9 mouse cellular contexts compared by ENCODE assay signal in genomic region chr4:136924529-136924928, GRCm38 (mm10). TPM values are rescaled to one million over a fixed set of nuclear protein-coding genes. Genes with fewer than 3 reads are reported as not detected.
A peak's percentile ranks its signal among the peaks of the same experiment; 100 is the strongest.
DNase-seq lines count a peak whose midpoint lies in the region; ATAC-seq and TF ChIP-seq lines count a peak whose summit lies in the region.
"Had no signal": no experiment of that assay in that cellular context is flagged by ENCODE, and none has a peak within 500 bp of the region (broad histone marks: within the 10 kb centered on the region; RNA-seq: fewer than 3 reads in every experiment).

No protein-coding gene starts in this region.

- no peak overlapping the region for H3K4me2 ChIP-seq in midbrain, embryonic 14.5 days (ENCODE audit: low read length)
- no peak overlapping the region for H3K4me2 ChIP-seq in midbrain, embryonic 13.5 days (replicated peaks)
- H3K4me2 ChIP-seq in forebrain, embryonic 12.5 days, result no peak overlapping the region

- TF ChIP-seq CTCF in lung, adult 2 months (IDR thresholded peaks at IDR 0.05; ENCODE audit: insufficient read depth, low read length), result peak; percentile 10; the same call in 1 of the 2 replicates

- H3K9ac ChIP-seq in midbrain, embryonic 14.5 days (replicated peaks; ENCODE audit: low read length), result no peak overlapping the region
- H3K9ac ChIP-seq in midbrain, embryonic 13.5 days (replicated peaks), result no peak overlapping the region
- no peak overlapping the region for H3K9ac ChIP-seq in forebrain, embryonic 12.5 days

- 0 out of 2 replicates have a peak, but pooled peaks cover 5% of the 10 kb centered on the region for H3K4me1 ChIP-seq in midbrain, embryonic 14.5 days (ENCODE audit: control insufficient read depth, insufficient read depth, low read length)
- H3K4me1 ChIP-seq in midbrain, embryonic 13.5 days (replicated peaks), result peaks cover 26% of the 10 kb centered on the region
- H3K4me1 ChIP-seq in lung, adult 2 months (ENCODE audit: control insufficient read depth, insufficient read depth, low read length), result no peaks in the 10 kb centered on the region
- peaks cover 19% of the 10 kb centered on the region for H3K4me1 ChIP-seq in forebrain, embryonic 12.5 days

- ATAC-seq in midbrain, embryonic 14.5 days (ENCODE audit: low FRiP score, low TSS enrichment), result no peak
- no peak for ATAC-seq in midbrain, embryonic 13.5 days
- ATAC-seq in erythroblast, adult 5-6 weeks (replicated peaks; ENCODE audit: low FRiP score, poor library complexity, severe bottlenecking), result no peak
- no peak for ATAC-seq in forebrain, embryonic 12.5 days (ENCODE audit: low FRiP score)

- H3K36me3 ChIP-seq in midbrain, embryonic 14.5 days (ENCODE audit: control insufficient read depth, insufficient read depth, low read length), result no peaks in the 10 kb centered on the region
- H3K36me3 ChIP-seq in midbrain, embryonic 13.5 days, result no peaks in the 10 kb centered on the region
- H3K36me3 ChIP-seq in forebrain, embryonic 12.5 days (replicated peaks), result no peaks in the 10 kb centered on the region

- H3K4me3 ChIP-seq in midbrain, embryonic 14.5 days (replicated peaks; ENCODE audit: low read depth, low read length), result no peak overlapping the region
- no peak overlapping the region for H3K4me3 ChIP-seq in midbrain, embryonic 13.5 days (replicated peaks)
- H3K4me3 ChIP-seq in lung, adult 2 months (replicated peaks; ENCODE audit: extremely low read depth, low read depth, low read length), result no peak overlapping the region
- H3K4me3 ChIP-seq in forebrain, embryonic 12.5 days (replicated peaks), result no peak overlapping the region

- no peak overlapping the region for H3K27ac ChIP-seq in midbrain, embryonic 14.5 days (replicated peaks; ENCODE audit: low read depth, low read length)
- no peak overlapping the region for H3K27ac ChIP-seq in midbrain, embryonic 13.5 days
- H3K27ac ChIP-seq in forebrain, embryonic 12.5 days, result no peak overlapping the region
- H3K27ac ChIP-seq: macrophage had no signal

- WGBS in midbrain, embryonic 14.5 days, result 4% methylated on average over 6 of the region's 6 CpGs
- WGBS in midbrain, embryonic 13.5 days, result 8% methylated on average over 6 of the region's 6 CpGs
- WGBS in lung, adult 2 months, result 5% methylated on average over 6 of the region's 6 CpGs
- 6% methylated on average over 6 of the region's 6 CpGs for WGBS in forebrain, embryonic 12.5 days

- DNase-seq in midbrain, embryonic 14.5 days, result peak; percentile 69
- DNase-seq in adrenal gland, adult 2 months, result peak; percentile 73
- peak; percentile 78 to 87 for DNase-seq in heart, postnatal 10 days
- DNase-seq in lung, adult 2 months, result peak; percentile 55
- peak; percentile 6 to 66 for DNase-seq in thymus, postnatal 10 days (ENCODE audit: low spot score in 2 of 2)

- TF ChIP-seq POLR2A in lung, adult 2 months (IDR thresholded peaks at IDR 0.05; ENCODE audit: borderline replicate concordance, extremely low read depth, low read depth, low read length), result no peak

- no peaks in the 10 kb centered on the region for H3K9me3 ChIP-seq in midbrain, embryonic 14.5 days (ENCODE audit: control insufficient read depth, low read length)
- H3K9me3 ChIP-seq in midbrain, embryonic 13.5 days, result no peaks in the 10 kb centered on the region
- H3K9me3 ChIP-seq in forebrain, embryonic 12.5 days, result no peaks in the 10 kb centered on the region

- peaks cover 22% of the 10 kb centered on the region for H3K27me3 ChIP-seq in midbrain, embryonic 14.5 days (ENCODE audit: control insufficient read depth, insufficient read depth, low read length)
- H3K27me3 ChIP-seq in midbrain, embryonic 13.5 days, result peaks cover 85% of the 10 kb centered on the region
- peaks cover 73% of the 10 kb centered on the region for H3K27me3 ChIP-seq in forebrain, embryonic 12.5 days

- intact Hi-C loops in heart, postnatal 10 days (cut with DNase I), result no loop called here

RNA-seq across cellular contexts. Expression of gene C1qa, which starts 25.9 kb away (rescaled TPM):
- polyA plus RNA-seq in midbrain, embryonic 14.5 days (2014; fragmentation: Nextera tagmentation; extraction: Ambion mirVana), result 12.7 and 23.0 TPM in 2 replicates
- polyA plus RNA-seq in midbrain, embryonic 13.5 days (2015; fragmentation: Nextera tagmentation; extraction: Ambion mirVana), result 14.4 and 16.5 TPM in 2 replicates
- total RNA-seq in adrenal gland, adult 2 months (2021), result 10 to 100 TPM; 57.5 to 79.1 TPM
- 94.7 and 109 TPM in 2 replicates for polyA plus RNA-seq in adrenal gland, adult 2 months (2012; rRNA removed)
- 10 to 100 TPM; 25.2 to 28.0 TPM for total RNA-seq in heart, postnatal 10 days (2021)
- 43.6 and 58.0 TPM in 2 replicates for polyA plus RNA-seq in lung, adult 2 months (2012; rRNA removed)
- total RNA-seq in erythroblast, adult 5-6 weeks (2015; ENCODE audit: low replicate concordance), result 30.1 and 40.9 TPM in 2 replicates
- total RNA-seq in erythroblast, adult 5-6 weeks (2017; ENCODE audit: low replicate concordance), result 34.8 and 35.7 TPM in 2 replicates
- 10.0 and 12.0 TPM in 2 replicates for polyA plus RNA-seq in forebrain, embryonic 12.5 days (2016; fragmentation: Nextera tagmentation; extraction: Ambion mirVana)

RNA-seq across cellular contexts. Expression of gene C1qc, which starts 31.7 kb away (rescaled TPM):
- polyA plus RNA-seq in midbrain, embryonic 14.5 days (2014; fragmentation: Nextera tagmentation; extraction: Ambion mirVana), result 11.0 and 19.3 TPM in 2 replicates
- polyA plus RNA-seq in midbrain, embryonic 13.5 days (2015; fragmentation: Nextera tagmentation; extraction: Ambion mirVana), result 13.6 and 16.2 TPM in 2 replicates
- 10 to 100 TPM; 49.0 to 62.2 TPM for total RNA-seq in adrenal gland, adult 2 months (2021)
- polyA plus RNA-seq in adrenal gland, adult 2 months (2012; rRNA removed), result 195 and 204 TPM in 2 replicates
- total RNA-seq in heart, postnatal 10 days (2021), result 10 to 100 TPM; 17.8 to 24.8 TPM
- 74.2 and 84.9 TPM in 2 replicates for polyA plus RNA-seq in lung, adult 2 months (2012; rRNA removed)
- 27.1 and 31.3 TPM in 2 replicates for total RNA-seq in erythroblast, adult 5-6 weeks (2015; ENCODE audit: low replicate concordance)
- total RNA-seq in erythroblast, adult 5-6 weeks (2017; ENCODE audit: low replicate concordance), result 26.6 and 32.5 TPM in 2 replicates
- polyA plus RNA-seq in forebrain, embryonic 12.5 days (2016; fragmentation: Nextera tagmentation; extraction: Ambion mirVana), result 9.5 and 10.2 TPM in 2 replicates

RNA-seq across cellular contexts. Expression of gene Epha8, which starts 32.1 kb away (rescaled TPM):
- polyA plus RNA-seq in midbrain, embryonic 14.5 days (2014; fragmentation: Nextera tagmentation; extraction: Ambion mirVana), result 18.5 and 20.5 TPM in 2 replicates
- 11.4 and 16.0 TPM in 2 replicates for polyA plus RNA-seq in midbrain, embryonic 13.5 days (2015; fragmentation: Nextera tagmentation; extraction: Ambion mirVana)
- under 1 TPM; 0.12 to 0.55 TPM for total RNA-seq in adrenal gland, adult 2 months (2021)
- 0.48 and 0.49 TPM in 2 replicates for polyA plus RNA-seq in adrenal gland, adult 2 months (2012; rRNA removed)
- not detected for total RNA-seq in heart, postnatal 10 days (2021)
- 0.05 and 0.16 TPM in 2 replicates for polyA plus RNA-seq in lung, adult 2 months (2012; rRNA removed)
- total RNA-seq in erythroblast, adult 5-6 weeks (2015; ENCODE audit: low replicate concordance), result not detected in 2 replicates
- not detected in 2 replicates for total RNA-seq in erythroblast, adult 5-6 weeks (2017; ENCODE audit: low replicate concordance)
- 1.3 and 1.8 TPM in 2 replicates for polyA plus RNA-seq in forebrain, embryonic 12.5 days (2016; fragmentation: Nextera tagmentation; extraction: Ambion mirVana)
- polyA plus RNA-seq: macrophage had no signal

RNA-seq across cellular contexts. Expression of gene C1qb, which starts 38.5 kb away (rescaled TPM):
- 19.1 and 40.0 TPM in 2 replicates for polyA plus RNA-seq in midbrain, embryonic 14.5 days (2014; fragmentation: Nextera tagmentation; extraction: Ambion mirVana)
- polyA plus RNA-seq in midbrain, embryonic 13.5 days (2015; fragmentation: Nextera tagmentation; extraction: Ambion mirVana), result 25.0 and 30.4 TPM in 2 replicates
- 10 to 100 TPM; 62.5 to 82.8 TPM for total RNA-seq in adrenal gland, adult 2 months (2021)
- polyA plus RNA-seq in adrenal gland, adult 2 months (2012; rRNA removed), result 95.5 and 110 TPM in 2 replicates
- 10 to 100 TPM; 26.0 to 28.3 TPM for total RNA-seq in heart, postnatal 10 days (2021)
- 65.1 and 67.3 TPM in 2 replicates for polyA plus RNA-seq in lung, adult 2 months (2012; rRNA removed)
- total RNA-seq in erythroblast, adult 5-6 weeks (2015; ENCODE audit: low replicate concordance), result 65.4 and 84.5 TPM in 2 replicates
- total RNA-seq in erythroblast, adult 5-6 weeks (2017; ENCODE audit: low replicate concordance), result 20.3 and 29.7 TPM in 2 replicates
- polyA plus RNA-seq in forebrain, embryonic 12.5 days (2016; fragmentation: Nextera tagmentation; extraction: Ambion mirVana), result 16.0 and 18.8 TPM in 2 replicates
